Mouse (Mus musculus) olfactory bulb, adult 2 months (tissue): ENCODE data around the gene Dpep1.

Experiments
- CTCF ChIP-seq: fragments of 200-500 bp; IDR thresholded peaks from 2 replicates; pipeline ENCODE4 v1.5.1; 2012; ENCODE audit warnings: low read depth, mild to moderate bottlenecking, low read length, moderate library complexity; ENCODE audit not compliant: insufficient read depth
- POLR2A ChIP-seq: fragments of 200-500 bp; IDR thresholded peaks from 2 replicates; pipeline ENCODE4 v1.6.1; 2012; ENCODE audit warnings: mild to moderate bottlenecking, low read depth, low read length, moderate library complexity; ENCODE audit not compliant: insufficient read depth

- TF ChIP-seq CTCF (no peak), POLR2A (peak; percentile 95)
Measured at GRCm38 (mm10) chr8:123224278-123225266, 38.5 kb downstream of the Dpep1 start, which contains the start of gene Cdk10.
